Mouse (Mus musculus) liver, embryonic 12.5 days (tissue): ENCODE results near the gene Syn3. TPM values are rescaled to one million over a fixed set of nuclear protein-coding genes. Genes with fewer than 3 reads are reported as not detected.

Experiments used
- ATAC-seq: fragments of 200-750 bp; cut with Nextera tagmentation; 2 replicates; pipeline ENCODE4 v1.8.0; 2017; ENCODE audit warnings: moderate number of reproducible peaks, mild to moderate bottlenecking, moderate library complexity
- H3K27ac ChIP-seq: fragments of 300-500 bp; sonication (generic); 2 replicates; pipeline ENCODE4 v1.5.1; 2016; ENCODE audit warnings: mild to moderate bottlenecking
- H3K27me3 ChIP-seq: fragments of 300-500 bp; sonication (generic); replicated peaks from 2 replicates; pipeline ENCODE4 v1.6.1; 2016; ENCODE audit warnings: mild to moderate bottlenecking, moderate library complexity
- H3K36me3 ChIP-seq: fragments of 300-500 bp; sonication (generic); 2 replicates; pipeline ENCODE4 v1.6.1; 2016; ENCODE audit warnings: mild to moderate bottlenecking, moderate library complexity
- H3K4me1 ChIP-seq: fragments of 300-500 bp; sonication (generic); 2 replicates; pipeline ENCODE4 v1.6.1; 2016
- H3K4me2 ChIP-seq: fragments of 300-500 bp; sonication (generic); 2 replicates; pipeline ENCODE4 v1.6.1; 2016; ENCODE audit warnings: mild to moderate bottlenecking, moderate library complexity
- H3K4me3 ChIP-seq: fragments of 300-500 bp; sonication (generic); 2 replicates; pipeline ENCODE4 v1.5.1; 2016; ENCODE audit warnings: mild to moderate bottlenecking, moderate library complexity
- H3K9ac ChIP-seq: fragments of 300-500 bp; sonication (generic); 2 replicates; pipeline ENCODE4 v1.6.1; 2016; ENCODE audit warnings: mild to moderate bottlenecking, moderate library complexity
- H3K9me3 ChIP-seq: fragments of 300-500 bp; sonication (generic); replicated peaks from 2 replicates; pipeline ENCODE4 v1.6.1; 2016; ENCODE audit warnings: mild to moderate bottlenecking, moderate library complexity
- WGBS: fragments of 180-500 bp; shearing (Covaris S2); methylation state at CpG from one replicate; pipeline ENCODE4 v1.1.7; 2016; ENCODE audit not compliant: insufficient replicate concordance; 5-methylcytosine and 5-hydroxymethylcytosine counted together
- polyA plus RNA-seq: library from polyadenylated mRNA; unstranded; fragments of >200 nt; fragmentation: Nextera tagmentation; extraction: Ambion mirVana; gene quantifications from 2 replicates; pipeline ENCODE4 v1.2.1, GENCODE M21; 2016

The Syn3 gene
- polyA plus RNA-seq, 1 experiment from 2014 or later: 0.57 TPM

- Histone ChIP-seq H3K9ac (no peak overlapping the region), H3K27ac (no peak overlapping the region), H3K4me2 (no peak overlapping the region), H3K36me3 (no peaks in the 10 kb centered on the region), H3K4me1 (no peaks in the 10 kb centered on the region), H3K9me3 (no peaks in the 10 kb centered on the region), H3K4me3 (no peak overlapping the region), H3K27me3 (no peaks in the 10 kb centered on the region)
- WGBS: 62% methylated on average over 3 of the region's 3 CpGs
- no peak for ATAC-seq
These were observed 349.5 kb downstream of the Syn3 start for GRCm38 (mm10) chr10:86149029-86149818.

DNA sequence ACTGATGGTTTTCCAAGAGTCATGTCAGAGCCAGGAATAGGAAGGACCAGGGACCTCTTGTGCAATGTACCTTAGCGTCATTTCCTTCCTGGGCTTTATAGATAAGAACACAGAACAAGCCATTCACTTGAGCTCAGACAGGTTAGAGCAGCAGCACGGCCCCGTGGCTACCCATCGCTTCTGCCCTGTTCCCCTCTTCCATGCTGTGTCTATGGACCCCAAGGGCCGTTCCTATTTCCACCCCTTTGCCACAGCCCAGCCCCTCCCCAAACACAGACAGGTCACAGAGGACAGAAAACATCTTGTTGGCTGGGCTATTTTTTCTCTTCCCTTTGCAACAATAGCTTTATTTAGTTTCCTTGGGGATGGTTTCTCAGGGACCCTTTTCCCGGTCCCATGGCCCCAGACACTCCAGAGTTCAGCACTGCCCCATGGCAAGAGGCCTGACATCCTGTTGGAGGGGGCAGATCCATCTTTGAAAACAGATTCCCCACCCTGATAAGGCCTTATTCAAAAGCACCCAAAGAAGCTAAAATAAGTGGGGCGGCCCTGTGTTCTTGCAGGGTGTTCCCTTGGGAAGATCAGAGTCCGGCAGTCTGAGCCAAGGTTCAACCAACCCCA is 359.5 kb downstream of the Syn3 start:
- no peak for ATAC-seq
- no peak overlapping the region for H3K4me3 ChIP-seq
- no peak overlapping the region for H3K9ac ChIP-seq
- no peaks in the 10 kb centered on the region for H3K36me3 ChIP-seq
- no peaks in the 10 kb centered on the region for H3K9me3 ChIP-seq
- H3K27ac ChIP-seq: no peak overlapping the region
- no peaks in the 10 kb centered on the region for H3K4me1 ChIP-seq
- WGBS: 34% methylated on average over 8 of the region's 8 CpGs
- H3K27me3 ChIP-seq: no peaks in the 10 kb centered on the region
- H3K4me2 ChIP-seq: no peak overlapping the region

DNA sequence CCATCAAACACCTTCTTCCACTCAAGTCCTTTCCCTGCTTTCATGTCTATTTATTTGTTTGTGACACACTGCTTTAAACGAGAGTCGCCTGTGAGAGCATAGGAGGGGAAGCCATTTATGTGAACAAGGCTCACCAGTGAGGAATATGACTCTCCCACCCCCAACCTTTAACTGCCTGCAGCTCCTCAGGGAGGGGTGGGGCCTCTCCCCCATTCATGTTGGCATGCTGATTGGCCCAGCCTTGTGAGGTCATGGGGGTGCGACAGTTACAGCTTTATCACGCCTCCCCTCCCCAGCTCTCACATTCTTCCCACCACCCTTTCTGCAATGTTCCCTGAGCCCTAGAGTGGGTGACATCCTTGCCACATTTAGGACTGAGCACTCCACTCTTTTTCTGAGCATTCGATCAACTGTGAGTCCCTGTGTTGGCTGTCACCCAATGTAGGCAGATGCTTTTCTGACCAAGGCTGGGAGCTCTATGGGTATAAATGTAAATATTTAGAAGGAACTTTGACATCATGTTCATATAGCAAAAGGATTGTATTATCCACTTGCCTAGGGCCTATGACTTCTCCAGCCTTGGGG is 361.0 kb downstream of the Syn3 start:
- Histone ChIP-seq H3K27ac (no peak overlapping the region), H3K4me1 (no peaks in the 10 kb centered on the region), H3K9ac (no peak overlapping the region), H3K9me3 (no peaks in the 10 kb centered on the region), H3K36me3 (no peaks in the 10 kb centered on the region), H3K27me3 (no peaks in the 10 kb centered on the region), H3K4me2 (no peak overlapping the region), H3K4me3 (no peak overlapping the region)
- ATAC-seq: no peak
- WGBS: 60% methylated on average over 5 of the region's 5 CpGs

DNA sequence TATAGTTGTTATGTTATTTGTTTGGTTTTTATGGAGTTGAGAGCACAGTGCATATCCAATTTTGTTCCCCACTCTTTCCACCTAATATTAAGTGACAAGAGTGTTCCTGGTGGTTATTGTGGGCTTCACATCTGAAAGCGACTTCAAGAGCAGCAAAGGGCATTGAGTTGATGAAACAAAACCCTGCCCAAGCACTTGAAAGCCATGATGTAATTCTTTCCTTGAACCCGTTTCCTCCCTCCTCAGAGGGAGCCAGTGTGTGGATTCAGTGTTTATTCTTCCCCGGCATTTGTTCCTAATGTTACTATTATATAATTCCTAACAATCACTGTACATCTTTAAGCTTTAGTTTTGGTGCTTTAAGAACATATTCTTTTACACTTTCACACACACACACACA is 361.6 kb downstream of the Syn3 start:
- no peak overlapping the region for H3K27ac ChIP-seq
- no peaks in the 10 kb centered on the region for H3K4me1 ChIP-seq
- H3K36me3 ChIP-seq: no peaks in the 10 kb centered on the region
- no peaks in the 10 kb centered on the region for H3K9me3 ChIP-seq
- 55% methylated on average over 3 of the region's 3 CpGs for WGBS
- no peak overlapping the region for H3K4me3 ChIP-seq
- no peak overlapping the region for H3K9ac ChIP-seq
- H3K27me3 ChIP-seq: no peaks in the 10 kb centered on the region; the same call in 1 of the 2 replicates
- ATAC-seq: no peak
- H3K4me2 ChIP-seq: no peak overlapping the region

DNA sequence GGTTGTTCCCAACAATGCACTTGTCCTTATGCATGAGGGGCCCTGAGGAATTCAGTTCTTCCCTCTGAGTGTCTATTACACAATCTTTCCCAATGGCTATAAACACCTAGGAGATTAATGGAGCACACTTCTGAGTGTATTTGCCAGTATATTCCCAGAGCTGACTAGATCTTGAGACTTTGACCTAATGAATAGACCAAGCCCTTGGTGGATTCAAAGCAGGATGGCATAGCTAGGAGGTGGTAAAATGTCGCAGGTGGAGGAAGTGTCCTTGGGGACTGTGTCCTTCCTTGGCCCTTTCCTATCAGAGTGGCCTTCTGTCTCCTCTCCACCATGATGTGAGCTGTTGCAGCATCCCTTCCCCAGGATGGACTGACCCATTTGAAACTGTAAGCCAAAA is 362.4 kb downstream of the Syn3 start:
- Histone ChIP-seq H3K9me3 (no peaks in the 10 kb centered on the region), H3K4me3 (no peak overlapping the region), H3K27ac (no peak overlapping the region), H3K36me3 (no peaks in the 10 kb centered on the region), H3K4me2 (no peak overlapping the region), H3K4me1 (no peaks in the 10 kb centered on the region), H3K9ac (no peak overlapping the region), H3K27me3 (no peaks in the 10 kb centered on the region; the same call in 1 of the 2 replicates)
- no peak for ATAC-seq
- 65% methylated on average over 1 of the region's 1 CpGs for WGBS

DNA sequence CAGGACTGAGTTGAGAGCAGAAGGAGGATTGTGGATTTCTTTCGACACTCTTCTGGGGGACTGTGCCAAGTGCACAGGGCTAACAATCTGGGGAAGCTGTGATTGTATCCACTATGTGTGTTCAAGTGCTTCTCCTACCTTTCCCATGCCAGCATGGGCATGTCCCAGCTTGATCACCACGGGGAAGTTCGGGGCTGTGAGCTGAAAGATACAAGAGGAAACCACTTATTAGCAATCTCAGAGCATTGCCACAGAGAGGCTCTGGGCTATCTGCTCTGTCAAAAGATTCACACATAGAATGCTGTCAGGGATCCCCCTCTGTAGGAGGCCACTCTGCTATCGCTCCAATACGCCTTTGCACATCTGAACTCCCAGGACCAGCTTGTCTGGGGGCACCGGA is 363.8 kb downstream of the Syn3 start:
- no peak overlapping the region for H3K4me3 ChIP-seq
- H3K9me3 ChIP-seq: no peaks in the 10 kb centered on the region
- no peaks in the 10 kb centered on the region; the same call in 1 of the 2 replicates for H3K27me3 ChIP-seq
- no peaks in the 10 kb centered on the region for H3K36me3 ChIP-seq
- no peak overlapping the region for H3K27ac ChIP-seq
- H3K4me1 ChIP-seq: no peaks in the 10 kb centered on the region
- H3K9ac ChIP-seq: no peak overlapping the region
- WGBS: 62% methylated on average over 6 of the region's 6 CpGs
- no peak overlapping the region for H3K4me2 ChIP-seq
- no peak for ATAC-seq

DNA sequence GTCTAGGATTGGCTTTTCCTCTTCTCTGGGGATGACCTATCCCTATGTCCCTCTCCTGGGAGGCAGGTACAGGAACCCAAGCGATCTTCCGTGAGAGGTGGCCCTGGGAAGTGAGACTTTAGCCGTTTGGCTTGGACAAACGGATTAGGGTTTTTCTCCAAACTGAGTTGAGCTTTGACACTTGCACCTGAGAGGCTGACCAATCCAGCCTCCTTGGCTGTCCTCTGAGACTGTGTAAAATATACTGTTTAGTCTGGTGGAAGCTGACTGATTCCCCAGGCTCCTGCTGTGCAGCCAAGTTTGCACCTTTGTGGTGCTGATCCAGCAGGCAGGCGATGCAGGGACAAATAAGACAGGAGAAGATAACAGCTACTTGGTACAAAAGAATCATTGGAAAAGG is 364.4 kb downstream of the Syn3 start:
- Histone ChIP-seq H3K4me3 (no peak overlapping the region), H3K27ac (no peak overlapping the region), H3K4me1 (no peaks in the 10 kb centered on the region), H3K27me3 (no peaks in the 10 kb centered on the region; the same call in 1 of the 2 replicates), H3K9ac (no peak overlapping the region), H3K4me2 (no peak overlapping the region), H3K36me3 (no peaks in the 10 kb centered on the region), H3K9me3 (no peaks in the 10 kb centered on the region)
- WGBS: 69% methylated on average over 5 of the region's 5 CpGs
- ATAC-seq: no peak

DNA sequence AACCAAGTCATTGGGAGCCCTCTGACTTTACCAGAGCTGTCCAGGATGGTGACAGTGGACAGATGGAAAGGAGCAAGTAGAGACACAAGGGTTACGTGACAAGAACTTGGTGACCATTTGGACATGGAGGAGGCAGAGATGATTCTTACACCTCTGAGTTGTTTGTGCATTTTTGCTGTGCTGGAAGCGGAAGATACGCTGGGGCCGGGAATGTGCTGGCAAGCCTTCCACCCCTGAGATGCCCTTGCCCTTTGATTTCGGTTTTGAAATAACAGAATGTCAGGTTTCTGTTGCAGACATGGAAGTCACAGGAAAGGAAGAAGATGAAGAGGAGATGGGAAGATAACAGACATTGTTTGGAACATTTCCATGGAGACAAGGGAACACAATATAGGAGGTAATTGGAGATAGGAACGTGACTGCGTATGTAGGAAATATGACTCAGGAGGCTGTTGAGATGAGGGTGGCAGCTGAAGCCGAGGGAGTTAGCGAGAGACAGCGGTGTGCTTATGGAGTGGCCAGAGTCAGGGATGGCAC is 366.2 kb downstream of the Syn3 start:
- Histone ChIP-seq H3K4me1 (no peaks in the 10 kb centered on the region), H3K4me3 (no peak overlapping the region), H3K27me3 (no peaks in the 10 kb centered on the region; the same call in 1 of the 2 replicates), H3K9ac (no peak overlapping the region), H3K9me3 (no peaks in the 10 kb centered on the region), H3K27ac (no peak overlapping the region), H3K36me3 (no peaks in the 10 kb centered on the region), H3K4me2 (no peak overlapping the region)
- ATAC-seq: no peak
- 70% methylated on average over 10 of the region's 10 CpGs for WGBS

DNA sequence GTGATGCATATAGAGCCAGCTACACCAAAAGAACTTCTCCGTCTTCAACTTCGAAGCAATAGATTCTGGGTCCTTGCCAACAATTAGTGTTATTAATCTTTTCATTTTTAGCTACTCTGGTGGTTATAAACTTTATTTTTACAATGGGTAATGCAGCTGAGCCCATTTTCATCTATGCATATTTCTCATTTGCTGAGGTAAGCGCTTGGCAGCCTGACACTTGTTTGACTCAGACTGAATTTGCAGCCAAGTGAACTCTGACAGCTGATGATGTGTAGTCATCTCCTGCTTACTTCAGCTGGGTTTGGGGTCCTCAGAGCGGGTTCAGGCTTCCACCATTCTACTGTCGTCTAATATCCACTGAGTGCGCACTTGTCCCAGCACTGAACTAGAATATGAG is 369.6 kb downstream of the Syn3 start:
- H3K4me1 ChIP-seq: no peaks in the 10 kb centered on the region
- no peak overlapping the region for H3K4me3 ChIP-seq
- H3K9ac ChIP-seq: no peak overlapping the region
- no peaks in the 10 kb centered on the region for H3K9me3 ChIP-seq
- no peak for ATAC-seq
- H3K27me3 ChIP-seq: no peaks in the 10 kb centered on the region; the same call in 1 of the 2 replicates
- no peak overlapping the region for H3K27ac ChIP-seq
- H3K36me3 ChIP-seq: no peaks in the 10 kb centered on the region
- no peak overlapping the region for H3K4me2 ChIP-seq
- 71% methylated on average over 6 of the region's 6 CpGs for WGBS

GRCm38 (mm10) chr10:86126478-86126877 is 372.2 kb downstream of the Syn3 start:
- WGBS: 79% methylated on average over 11 of the region's 11 CpGs
- no peak overlapping the region for H3K4me2 ChIP-seq
- H3K9ac ChIP-seq: no peak overlapping the region
- no peak for ATAC-seq
- no peaks in the 10 kb centered on the region for H3K9me3 ChIP-seq
- H3K27me3 ChIP-seq: no peaks in the 10 kb centered on the region
- no peak overlapping the region for H3K4me3 ChIP-seq
- no peak overlapping the region for H3K27ac ChIP-seq
- no peaks in the 10 kb centered on the region for H3K36me3 ChIP-seq
- H3K4me1 ChIP-seq: no peaks in the 10 kb centered on the region

GRCm38 (mm10) chr10:86125421-86125820 is 373.3 kb downstream of the Syn3 start:
- no peaks in the 10 kb centered on the region for H3K4me1 ChIP-seq
- H3K4me2 ChIP-seq: no peak overlapping the region
- no peaks in the 10 kb centered on the region for H3K9me3 ChIP-seq
- no peak for ATAC-seq
- H3K27me3 ChIP-seq: no peaks in the 10 kb centered on the region
- no peak overlapping the region for H3K4me3 ChIP-seq
- no peaks in the 10 kb centered on the region for H3K36me3 ChIP-seq
- no peak overlapping the region for H3K27ac ChIP-seq
- H3K9ac ChIP-seq: no peak overlapping the region
- 72% methylated on average over 2 of the region's 2 CpGs for WGBS

GRCm38 (mm10) chr10:86124115-86124514 is 374.6 kb downstream of the Syn3 start:
- ATAC-seq: no peak
- 45% methylated on average over 4 of the region's 4 CpGs for WGBS
- no peaks in the 10 kb centered on the region for H3K4me1 ChIP-seq
- H3K27ac ChIP-seq: no peak overlapping the region
- H3K9me3 ChIP-seq: no peaks in the 10 kb centered on the region
- H3K4me2 ChIP-seq: no peak overlapping the region
- H3K9ac ChIP-seq: no peak overlapping the region
- H3K4me3 ChIP-seq: no peak overlapping the region
- no peaks in the 10 kb centered on the region for H3K36me3 ChIP-seq
- no peaks in the 10 kb centered on the region for H3K27me3 ChIP-seq
